Mouse (Mus musculus): Measurements from ENCODE around the gene Fryl. TPM values are rescaled to one million over a fixed set of nuclear protein-coding genes. Genes with fewer than 3 reads are reported as not detected.

Fryl gene
- total RNA-seq, 2 experiments from 2014 or later, result 28.9 to 32.8 TPM

- no peak for DNase-seq (ENCODE audit: low spot score in 2 of 2)
These were observed 57.7 kb downstream of the Fryl start for GRCm38 (mm10) chr5:73198690-73199089.

- no peak for DNase-seq (ENCODE audit: low spot score in 2 of 2)
These were observed 58.6 kb downstream of the Fryl start for GRCm38 (mm10) chr5:73197796-73198195.

GRCm38 (mm10) chr5:73194740-73195139 is 61.7 kb downstream of the Fryl start:
- no peak for DNase-seq (ENCODE audit: low spot score in 2 of 2)

- no peak for DNase-seq (ENCODE audit: low spot score in 2 of 2)
These were observed 62.3 kb downstream of the Fryl start for GRCm38 (mm10) chr5:73194083-73194570.

- no peak for DNase-seq (ENCODE audit: low spot score in 2 of 2)
These were observed 62.8 kb downstream of the Fryl start for GRCm38 (mm10) chr5:73193627-73194026.

GRCm38 (mm10) chr5:73192870-73193576 is 63.4 kb downstream of the Fryl start:
- no peak for DNase-seq (ENCODE audit: low spot score in 2 of 2)

GRCm38 (mm10) chr5:73191765-73192164 is 64.7 kb downstream of the Fryl start:
- DNase-seq (ENCODE audit: low spot score in 2 of 2), result no peak

GRCm38 (mm10) chr5:73190164-73190563 is 66.3 kb downstream of the Fryl start:
- DNase-seq (ENCODE audit: low spot score in 2 of 2), result no peak

- no peak for DNase-seq (ENCODE audit: low spot score in 2 of 2)
These were observed 66.8 kb downstream of the Fryl start for GRCm38 (mm10) chr5:73189443-73190160.

- no peak for DNase-seq (ENCODE audit: low spot score in 2 of 2)
These were observed 67.8 kb downstream of the Fryl start for GRCm38 (mm10) chr5:73188576-73188975.

GRCm38 (mm10) chr5:73188164-73188563 is 68.3 kb downstream of the Fryl start:
- DNase-seq (ENCODE audit: low spot score in 2 of 2), result no peak

GRCm38 (mm10) chr5:73186912-73187311 is 69.5 kb downstream of the Fryl start:
- no peak for DNase-seq (ENCODE audit: low spot score in 2 of 2)

GRCm38 (mm10) chr5:73185424-73185823 is 71.0 kb downstream of the Fryl start:
- DNase-seq (ENCODE audit: low spot score in 2 of 2), result no peak

GRCm38 (mm10) chr5:73182701-73183447 is 73.5 kb downstream of the Fryl start:
- no peak for DNase-seq (ENCODE audit: low spot score in 2 of 2)

GRCm38 (mm10) chr5:73182191-73182590 is 74.2 kb downstream of the Fryl start:
- no peak for DNase-seq (ENCODE audit: low spot score in 2 of 2)

GRCm38 (mm10) chr5:73176294-73176693 is 80.1 kb downstream of the Fryl start:
- no peak for DNase-seq (ENCODE audit: low spot score in 2 of 2)

- DNase-seq (ENCODE audit: low spot score in 2 of 2), result no peak
These were observed 80.9 kb downstream of the Fryl start for GRCm38 (mm10) chr5:73175377-73176147.

- no peak for DNase-seq (ENCODE audit: low spot score in 2 of 2)
These were observed 84.4 kb downstream of the Fryl start for GRCm38 (mm10) chr5:73171876-73172480.

GRCm38 (mm10) chr5:73171203-73171602 is 85.2 kb downstream of the Fryl start:
- no peak for DNase-seq (ENCODE audit: low spot score in 2 of 2)

- DNase-seq (ENCODE audit: low spot score in 2 of 2), result no peak
These were observed 87.6 kb downstream of the Fryl start for GRCm38 (mm10) chr5:73168769-73169272.
